Mouse (Mus musculus) stomach, embryonic 16.5 days (tissue): ENCODE results near the gene Dusp1. TPM values are rescaled to one million over a fixed set of nuclear protein-coding genes. Genes with fewer than 3 reads are reported as not detected.

Source experiments
- ATAC-seq: fragments of 200-750 bp; cut with Nextera tagmentation; 2 replicates; pipeline ENCODE4 v1.8.0; 2017; ENCODE audit warnings: moderate number of reproducible peaks, moderate TSS enrichment; ENCODE audit not compliant: insufficient read depth, low FRiP score
- H3K27ac ChIP-seq: fragments of 300-500 bp; sonication (generic); 2 replicates; pipeline ENCODE4 v1.5.1; 2014; ENCODE audit warnings: low read length
- H3K27me3 ChIP-seq: fragments of 300-500 bp; sonication (generic); 2 replicates; pipeline ENCODE4 v1.6.1; 2014; ENCODE audit warnings: low read length, control low read depth, mixed read lengths; ENCODE audit not compliant: control insufficient read depth, insufficient read depth
- H3K36me3 ChIP-seq: fragments of 300-500 bp; sonication (generic); 2 replicates; pipeline ENCODE4 v1.6.1; 2014; ENCODE audit warnings: low read length; ENCODE audit not compliant: control insufficient read depth, insufficient read depth
- H3K4me1 ChIP-seq: fragments of 300-500 bp; sonication (generic); 2 replicates; pipeline ENCODE4 v1.6.1; 2014; ENCODE audit warnings: low read length, control low read depth, mixed read lengths; ENCODE audit not compliant: control insufficient read depth, insufficient read depth
- H3K4me2 ChIP-seq: fragments of 300-500 bp; sonication (generic); 2 replicates; pipeline ENCODE4 v1.6.1; 2014; ENCODE audit warnings: low read depth, low read length, mixed read lengths
- H3K4me3 ChIP-seq: fragments of 300-500 bp; sonication (generic); replicated peaks from 2 replicates; pipeline ENCODE4 v1.5.1; 2014; ENCODE audit warnings: mild to moderate bottlenecking, low read length
- H3K9ac ChIP-seq: fragments of 300-500 bp; sonication (generic); 2 replicates; pipeline ENCODE4 v1.6.1; 2014; ENCODE audit warnings: low read length
- H3K9me3 ChIP-seq: fragments of 300-500 bp; sonication (generic); replicated peaks from 2 replicates; pipeline ENCODE4 v1.6.1; 2016; ENCODE audit warnings: low read length, control low read depth; ENCODE audit not compliant: control insufficient read depth
- WGBS: fragments of 180-500 bp; shearing (Covaris S2); extraction: QIAGEN DNeasy Blood & Tissue Kit; methylation state at CpG from one replicate; pipeline ENCODE4 v1.1.7; 2014; 5-methylcytosine and 5-hydroxymethylcytosine counted together
- polyA plus RNA-seq: library from polyadenylated mRNA; unstranded; fragments of >200 nt; fragmentation: Nextera tagmentation; extraction: Ambion mirVana; gene quantifications from 2 replicates; pipeline ENCODE4 v1.2.1, GENCODE M21; 2015

The Dusp1 gene
- polyA plus RNA-seq, 1 experiment from 2014 or later, result 18.3 TPM

GRCm38 (mm10) chr17:26484626-26485421, 77.1 kb downstream of the Dusp1 start:
- no peaks in the 10 kb centered on the region for H3K36me3 ChIP-seq
- H3K4me1 ChIP-seq, result peaks cover 6% of the 10 kb centered on the region; the same call in 1 of the 2 replicates
- no peak overlapping the region for H3K4me3 ChIP-seq
- H3K4me2 ChIP-seq, result no peak overlapping the region
- 86% methylated on average over 14 of the region's 14 CpGs for WGBS
- no peak overlapping the region for H3K27ac ChIP-seq
- no peaks in the 10 kb centered on the region for H3K27me3 ChIP-seq
- no peaks in the 10 kb centered on the region for H3K9me3 ChIP-seq
- no peak for ATAC-seq
- no peak overlapping the region for H3K9ac ChIP-seq

GRCm38 (mm10) chr17:26480956-26481355, 81.0 kb downstream of the Dusp1 start:
- WGBS, result 77% methylated on average over 4 of the region's 4 CpGs
- H3K9ac ChIP-seq, result no peak overlapping the region
- no peaks in the 10 kb centered on the region for H3K36me3 ChIP-seq
- H3K4me2 ChIP-seq, result no peak overlapping the region
- no peak overlapping the region for H3K27ac ChIP-seq
- no peaks in the 10 kb centered on the region for H3K9me3 ChIP-seq
- no peak overlapping the region for H3K4me3 ChIP-seq
- no peaks in the 10 kb centered on the region for H3K4me1 ChIP-seq
- no peak for ATAC-seq
- H3K27me3 ChIP-seq, result no peaks in the 10 kb centered on the region; the same call in 1 of the 2 replicates

DNA sequence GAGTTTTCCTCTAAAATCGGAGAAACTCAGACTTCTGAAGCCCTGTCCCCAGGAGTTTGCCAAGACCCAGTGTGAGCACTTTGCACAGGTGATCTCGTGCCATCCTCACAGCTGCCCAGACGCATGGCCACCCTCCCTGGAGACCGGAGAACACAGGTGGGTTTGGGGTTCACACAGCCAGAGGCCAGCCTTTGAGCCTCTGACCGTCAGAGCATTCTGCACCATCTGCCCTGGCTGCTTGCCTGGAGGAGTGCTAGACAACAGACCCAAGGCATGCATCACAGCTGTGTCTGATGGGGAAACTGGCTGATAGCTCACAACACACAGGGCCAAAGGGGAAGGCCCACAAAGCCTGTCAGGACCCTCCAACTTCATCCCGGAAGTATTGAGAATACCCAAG, 82.3 kb downstream of the Dusp1 start:
- no peaks in the 10 kb centered on the region for H3K36me3 ChIP-seq
- no peak overlapping the region for H3K4me2 ChIP-seq
- no peaks in the 10 kb centered on the region for H3K4me1 ChIP-seq
- H3K9me3 ChIP-seq, result no peaks in the 10 kb centered on the region
- H3K27ac ChIP-seq, result no peak overlapping the region
- H3K27me3 ChIP-seq, result no peaks in the 10 kb centered on the region; the same call in 1 of the 2 replicates
- 81% methylated on average over 6 of the region's 6 CpGs for WGBS
- no peak for ATAC-seq
- H3K4me3 ChIP-seq, result no peak overlapping the region
- H3K9ac ChIP-seq, result no peak overlapping the region

- no peaks in the 10 kb centered on the region; the same call in 1 of the 2 replicates for H3K27me3 ChIP-seq
- H3K9ac ChIP-seq, result no peak overlapping the region
- H3K4me1 ChIP-seq, result no peaks in the 10 kb centered on the region
- H3K36me3 ChIP-seq, result no peaks in the 10 kb centered on the region
- 64% methylated on average over 4 of the region's 4 CpGs for WGBS
- H3K4me3 ChIP-seq, result no peak overlapping the region
- H3K9me3 ChIP-seq, result no peaks in the 10 kb centered on the region
- peak; percentile 54; the same call in 1 of the 2 replicates for ATAC-seq
- H3K4me2 ChIP-seq, result no peak overlapping the region
- no peak overlapping the region for H3K27ac ChIP-seq
These were observed 83.3 kb downstream of the Dusp1 start for GRCm38 (mm10) chr17:26478672-26479071.

DNA sequence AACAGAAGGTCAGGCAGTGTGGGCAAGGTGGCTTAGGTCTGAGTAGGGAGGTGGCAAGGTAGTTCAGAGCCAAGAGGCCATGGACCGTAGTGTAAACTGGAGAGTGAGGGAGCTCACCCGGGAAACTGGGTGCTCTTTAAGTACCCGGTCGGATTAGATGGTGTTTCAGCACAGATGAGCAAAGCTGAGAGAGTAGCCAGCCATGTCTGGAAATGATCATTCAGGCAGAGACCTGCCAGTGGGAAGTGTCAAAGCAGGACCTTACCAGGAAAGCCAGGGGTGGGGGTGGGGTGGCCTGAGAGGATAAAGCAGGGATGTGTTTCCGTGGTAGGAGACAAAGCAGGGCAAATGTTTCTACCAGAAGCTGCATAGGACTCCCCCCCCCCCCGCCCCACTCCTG, 85.1 kb downstream of the Dusp1 start:
- Histone ChIP-seq H3K4me1 (no peaks in the 10 kb centered on the region), H3K27me3 (no peaks in the 10 kb centered on the region; the same call in 1 of the 2 replicates), H3K4me3 (no peak overlapping the region), H3K36me3 (no peaks in the 10 kb centered on the region), H3K9me3 (no peaks in the 10 kb centered on the region), H3K9ac (no peak overlapping the region), H3K27ac (no peak overlapping the region), H3K4me2 (no peak overlapping the region)
- 52% methylated on average over 6 of the region's 6 CpGs for WGBS
- ATAC-seq, result no peak

- H3K9ac ChIP-seq, result no peak overlapping the region
- H3K9me3 ChIP-seq, result no peaks in the 10 kb centered on the region
- no peak overlapping the region for H3K4me2 ChIP-seq
- H3K27me3 ChIP-seq, result no peaks in the 10 kb centered on the region
- 0 out of 2 replicates have a peak, but pooled peaks cover 3% of the 10 kb centered on the region for H3K4me1 ChIP-seq
- no peak for ATAC-seq
- no peak overlapping the region for H3K27ac ChIP-seq
- 85% methylated on average over 13 of the region's 13 CpGs for WGBS
- H3K4me3 ChIP-seq, result no peak overlapping the region
- H3K36me3 ChIP-seq, result no peaks in the 10 kb centered on the region
These were observed 93.6 kb downstream of the Dusp1 start for GRCm38 (mm10) chr17:26468102-26468894.

GRCm38 (mm10) chr17:26467619-26468018, 94.3 kb downstream of the Dusp1 start:
- H3K4me1 ChIP-seq, result 0 out of 2 replicates have a peak, but pooled peaks cover 3% of the 10 kb centered on the region
- H3K27me3 ChIP-seq, result no peaks in the 10 kb centered on the region
- no peak overlapping the region for H3K27ac ChIP-seq
- WGBS, result 76% methylated on average over 4 of the region's 4 CpGs
- no peak for ATAC-seq
- H3K4me3 ChIP-seq, result no peak overlapping the region
- H3K4me2 ChIP-seq, result no peak overlapping the region
- H3K9me3 ChIP-seq, result no peaks in the 10 kb centered on the region
- no peaks in the 10 kb centered on the region for H3K36me3 ChIP-seq
- H3K9ac ChIP-seq, result no peak overlapping the region

GRCm38 (mm10) chr17:26466741-26467150, 95.2 kb downstream of the Dusp1 start:
- peak; percentile 56; the same call in 1 of the 2 replicates for ATAC-seq
- Histone ChIP-seq H3K4me1 (0 out of 2 replicates have a peak, but pooled peaks cover 3% of the 10 kb centered on the region), H3K9ac (peak overlapping the region; percentile 37; the same call in 1 of the 2 replicates), H3K9me3 (no peaks in the 10 kb centered on the region), H3K36me3 (no peaks in the 10 kb centered on the region), H3K27ac (peak overlapping the region; percentile 52; the same call in 1 of the 2 replicates), H3K27me3 (no peaks in the 10 kb centered on the region), H3K4me2 (peak overlapping the region; percentile 27; the same call in 1 of the 2 replicates), H3K4me3 (no peak overlapping the region)
- 7% methylated on average over 4 of the region's 4 CpGs for WGBS

DNA sequence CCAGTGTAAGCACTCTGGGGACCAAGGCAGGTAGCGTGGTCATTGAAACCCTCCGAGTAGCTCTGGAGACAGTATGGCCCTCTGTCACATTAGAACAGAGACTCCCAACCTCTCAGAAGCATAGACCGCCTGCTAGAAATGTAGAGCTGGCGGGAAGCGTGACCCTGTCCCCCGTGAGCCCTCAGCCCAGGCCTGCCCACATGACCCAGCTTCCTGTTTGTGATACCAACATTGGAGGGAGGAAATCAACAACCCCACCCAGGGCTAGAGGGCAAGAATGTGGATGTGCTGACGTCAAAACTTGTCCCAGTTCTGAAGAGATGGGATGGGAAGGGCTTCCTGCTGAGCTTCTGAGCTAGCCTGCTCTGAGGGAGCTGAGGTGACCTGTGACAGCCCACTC, 97.0 kb downstream of the Dusp1 start:
- H3K36me3 ChIP-seq, result no peaks in the 10 kb centered on the region
- H3K27me3 ChIP-seq, result no peaks in the 10 kb centered on the region
- peak overlapping the region; percentile 40; the same call in 1 of the 2 replicates for H3K27ac ChIP-seq
- no peaks in the 10 kb centered on the region for H3K9me3 ChIP-seq
- ATAC-seq, result peak; percentile 22; the same call in 1 of the 2 replicates
- no peak overlapping the region for H3K9ac ChIP-seq
- H3K4me3 ChIP-seq, result no peak overlapping the region
- 60% methylated on average over 7 of the region's 7 CpGs for WGBS
- 0 out of 2 replicates have a peak, but pooled peaks cover 3% of the 10 kb centered on the region for H3K4me1 ChIP-seq
- no peak overlapping the region for H3K4me2 ChIP-seq
